Mouse (Mus musculus) cerebellum, adult 2 months (tissue): ENCODE data around the gene Plcb4.

ENCODE experiments used
- CTCF ChIP-seq: fragments of 200-500 bp; IDR thresholded peaks from 2 replicates; pipeline ENCODE4 v1.5.1; 2011; ENCODE audit warnings: low read depth, mild to moderate bottlenecking, control low read depth, low read length, moderate library complexity, borderline replicate concordance; ENCODE audit not compliant: insufficient read depth
- POLR2A ChIP-seq: fragments of 200-500 bp; IDR thresholded peaks from 2 replicates; pipeline ENCODE4 v1.6.1; 2011; ENCODE audit warnings: low read length, control low read depth, borderline replicate concordance; ENCODE audit not compliant: insufficient read depth

DNA sequence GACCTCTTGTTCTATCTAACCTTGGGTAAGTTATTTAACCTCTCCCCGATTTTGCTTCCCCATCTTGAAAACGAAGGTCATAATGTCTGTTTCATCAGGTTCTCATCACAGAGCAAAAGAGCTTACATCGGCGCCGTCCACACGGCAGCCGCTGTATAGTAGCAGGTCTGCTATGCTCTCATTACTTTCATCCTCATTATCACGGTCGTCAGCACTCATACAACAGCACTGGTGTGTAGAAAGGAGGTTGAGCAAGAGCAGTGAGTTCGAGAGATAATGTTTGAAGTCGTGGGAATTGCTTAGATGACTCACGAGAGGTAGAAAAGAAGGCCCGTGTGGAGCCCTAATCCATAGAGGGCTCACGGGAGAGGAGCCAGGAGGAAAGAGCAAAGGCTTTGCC, 304.3 kb downstream of the Plcb4 start:
- TF ChIP-seq POLR2A = no peak
- TF ChIP-seq CTCF = no peak
